Mouse (Mus musculus) cerebellum, adult 8-10 months (tissue): ENCODE results near the gene Col4a4.
A peak's percentile ranks its signal among the peaks of the same experiment; 100 is the strongest.

ENCODE experiments used
- DNase-seq: peaks from one replicate; pipeline ENCODE4 v3.0.0; 2022

Gene Col4a4

GRCm38 (mm10) chr1:82577339-82577738 is 9.3 kb downstream of the Col4a4 start:
- DNase-seq, result no peak

GRCm38 (mm10) chr1:82576182-82576581 is 10.5 kb downstream of the Col4a4 start:
- DNase-seq, result no peak

DNA sequence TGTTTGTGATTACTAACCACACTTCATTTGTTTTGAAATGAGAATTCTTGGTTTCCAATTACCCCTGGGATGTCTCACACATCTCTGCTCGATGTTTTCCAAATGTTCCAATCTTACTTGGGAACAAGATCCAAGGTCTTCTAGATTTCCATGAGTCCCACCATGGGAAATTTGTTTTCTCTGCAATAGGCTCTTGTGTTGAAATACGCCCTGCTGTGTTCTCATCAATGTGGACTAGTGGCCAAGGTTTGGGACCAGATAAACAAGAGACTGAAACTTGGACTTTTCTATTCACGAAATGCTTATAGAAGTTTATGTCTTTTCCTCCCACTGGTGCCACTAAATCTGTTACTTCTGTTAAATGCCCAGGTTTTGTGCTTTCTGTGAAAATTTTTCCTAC is 11.0 kb downstream of the Col4a4 start:
- no peak for DNase-seq

GRCm38 (mm10) chr1:82571758-82572157 is 14.9 kb downstream of the Col4a4 start:
- no peak for DNase-seq

- DNase-seq, result no peak
Measured at GRCm38 (mm10) chr1:82569405-82569804, 17.2 kb downstream of the Col4a4 start.

- no peak for DNase-seq
Measured at GRCm38 (mm10) chr1:82560223-82560622, 26.4 kb downstream of the Col4a4 start.

- no peak for DNase-seq
Measured at GRCm38 (mm10) chr1:82554889-82555288, 31.8 kb downstream of the Col4a4 start.

- peak; percentile 8 for DNase-seq
Measured at GRCm38 (mm10) chr1:82554443-82554850, 32.2 kb downstream of the Col4a4 start.

GRCm38 (mm10) chr1:82545199-82545960 is 41.3 kb downstream of the Col4a4 start:
- DNase-seq, result no peak

- DNase-seq, result no peak
Measured at GRCm38 (mm10) chr1:82544419-82545185, 42.0 kb downstream of the Col4a4 start.

DNA sequence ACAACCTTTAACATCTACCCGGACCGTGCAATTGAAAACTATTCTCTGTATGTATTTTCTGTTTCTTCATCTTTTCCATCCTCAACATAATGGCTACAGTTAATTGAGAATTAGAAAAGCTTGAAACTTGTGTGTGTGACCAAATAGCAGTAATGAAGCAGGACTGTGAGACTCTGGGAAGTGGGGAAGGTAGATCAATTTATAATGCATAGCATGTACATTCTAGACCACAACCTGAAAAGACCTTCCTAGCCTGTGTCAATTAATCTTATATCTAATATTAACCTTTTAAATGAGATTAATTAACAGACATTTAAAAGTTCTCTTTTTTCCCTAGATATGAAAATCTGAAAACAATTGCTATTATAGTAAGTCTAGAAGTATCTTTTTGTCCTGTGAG is 42.7 kb downstream of the Col4a4 start:
- DNase-seq, result no peak

DNA sequence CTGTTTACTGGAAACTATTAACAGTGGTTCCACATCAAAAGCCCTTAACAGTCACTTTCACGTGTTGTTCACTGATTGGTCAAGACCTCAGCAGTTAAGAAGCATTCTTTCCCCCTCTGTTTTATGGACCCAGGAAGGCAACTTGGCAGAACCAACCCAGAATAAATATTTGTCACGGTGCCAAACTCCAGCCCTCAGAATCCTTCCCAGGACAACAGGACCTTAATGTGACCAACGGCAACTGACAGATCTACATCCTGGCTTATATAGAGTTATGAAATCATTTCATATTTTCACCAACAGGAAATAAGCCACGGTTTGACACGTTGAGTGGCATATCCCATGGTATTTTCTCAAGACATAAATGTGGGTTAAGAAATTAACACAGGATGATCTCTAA is 46.6 kb downstream of the Col4a4 start:
- DNase-seq, result no peak

GRCm38 (mm10) chr1:82537848-82538247 is 48.8 kb downstream of the Col4a4 start:
- no peak for DNase-seq

DNA sequence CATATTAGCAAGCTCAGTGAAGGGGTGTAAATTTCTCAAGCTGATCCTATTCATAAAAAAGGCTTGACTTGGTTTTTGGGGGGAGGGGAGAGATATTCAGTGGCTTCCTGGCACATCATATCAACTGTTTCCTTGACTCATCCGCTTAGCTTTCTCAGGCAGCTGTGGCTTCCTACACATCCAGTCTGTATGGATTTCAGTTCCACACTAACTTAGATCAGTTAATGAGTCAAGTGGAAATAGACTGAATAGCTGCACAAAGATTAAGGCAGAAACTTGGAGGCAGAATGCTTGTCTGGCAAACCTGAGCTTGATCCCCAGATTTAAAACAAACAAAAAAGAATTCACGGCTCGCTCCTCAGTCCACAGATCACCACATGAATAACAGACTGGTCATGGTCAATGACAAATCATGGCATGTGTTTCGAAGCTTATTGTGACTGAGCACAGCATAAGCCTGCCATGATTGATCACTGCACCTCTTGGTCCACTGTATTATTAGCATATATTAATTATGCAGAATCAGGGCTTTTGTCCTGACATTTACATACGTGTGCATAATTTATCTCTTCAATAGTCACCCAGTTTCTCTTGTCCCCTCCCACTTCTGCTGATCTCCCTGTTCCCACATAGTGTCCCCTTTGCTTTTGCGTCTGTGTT is 50.0 kb downstream of the Col4a4 start:
- no peak for DNase-seq

DNA sequence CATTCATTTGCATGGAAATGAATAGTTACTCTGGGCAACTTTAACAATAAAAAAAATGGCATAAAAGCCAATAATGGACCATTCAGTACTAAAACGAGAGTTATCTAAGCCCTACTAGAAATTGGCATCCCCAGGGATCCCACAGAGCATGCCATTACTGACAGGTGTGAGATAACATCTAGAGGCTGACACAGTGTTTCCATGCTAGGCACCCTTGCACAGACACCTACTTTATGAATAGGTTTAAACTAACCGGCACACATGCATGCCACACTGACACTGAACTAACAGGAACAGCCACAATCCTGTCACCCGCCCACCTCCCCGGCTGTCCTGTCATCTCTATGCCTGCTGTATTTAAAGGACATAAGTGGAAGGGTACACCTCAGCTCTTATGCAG is 58.7 kb downstream of the Col4a4 start:
- DNase-seq, result no peak

GRCm38 (mm10) chr1:82491954-82492353 is 94.7 kb downstream of the Col4a4 start:
- DNase-seq, result no peak

- DNase-seq, result no peak
Measured at GRCm38 (mm10) chr1:82486371-82486770, 100.3 kb downstream of the Col4a4 start.

GRCm38 (mm10) chr1:82482371-82482770 is 104.3 kb downstream of the Col4a4 start:
- no peak for DNase-seq

DNA sequence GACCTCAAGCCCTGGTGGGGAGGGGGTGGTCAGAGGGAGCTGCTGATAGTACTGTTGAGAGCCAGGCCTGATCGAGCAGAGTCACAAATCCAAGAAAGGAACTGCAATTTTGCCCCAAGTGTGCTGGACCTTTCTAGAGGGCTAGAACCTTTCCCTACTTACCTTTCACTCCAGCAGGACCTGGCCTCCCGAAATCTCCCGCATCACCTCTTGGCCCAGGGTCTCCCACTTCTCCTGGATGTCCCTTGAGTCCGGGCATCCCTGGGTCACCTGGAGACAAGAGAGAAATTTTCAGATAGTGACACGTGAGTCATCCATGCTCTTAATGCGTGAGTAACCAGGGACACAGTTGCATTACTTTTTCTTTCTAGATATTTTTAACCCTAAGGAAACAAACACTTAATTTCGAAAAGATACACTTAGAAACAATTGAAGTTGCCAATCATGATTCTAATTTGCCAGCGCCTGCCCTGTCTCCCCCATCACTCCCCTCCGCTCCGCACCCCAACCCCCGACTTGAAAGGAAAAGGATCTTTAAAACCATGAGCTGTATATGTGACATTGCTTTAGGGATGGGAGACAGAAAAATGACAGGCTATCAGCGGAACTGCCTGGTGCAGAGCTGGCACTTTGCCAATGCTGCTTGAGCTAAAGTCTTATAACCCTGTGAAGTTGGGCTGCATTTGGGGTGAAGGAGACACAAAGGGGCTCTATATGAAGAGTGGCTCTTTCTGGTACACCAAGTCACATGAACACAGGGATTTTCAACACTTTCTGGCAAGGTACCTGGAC is 106.8 kb downstream of the Col4a4 start:
- no peak for DNase-seq

GRCm38 (mm10) chr1:82476746-82477145 is 109.9 kb downstream of the Col4a4 start:
- no peak for DNase-seq

GRCm38 (mm10) chr1:82476256-82476655 is 110.4 kb downstream of the Col4a4 start:
- DNase-seq, result peak; percentile 11

GRCm38 (mm10) chr1:82475821-82476220 is 110.8 kb downstream of the Col4a4 start:
- no peak for DNase-seq

DNA sequence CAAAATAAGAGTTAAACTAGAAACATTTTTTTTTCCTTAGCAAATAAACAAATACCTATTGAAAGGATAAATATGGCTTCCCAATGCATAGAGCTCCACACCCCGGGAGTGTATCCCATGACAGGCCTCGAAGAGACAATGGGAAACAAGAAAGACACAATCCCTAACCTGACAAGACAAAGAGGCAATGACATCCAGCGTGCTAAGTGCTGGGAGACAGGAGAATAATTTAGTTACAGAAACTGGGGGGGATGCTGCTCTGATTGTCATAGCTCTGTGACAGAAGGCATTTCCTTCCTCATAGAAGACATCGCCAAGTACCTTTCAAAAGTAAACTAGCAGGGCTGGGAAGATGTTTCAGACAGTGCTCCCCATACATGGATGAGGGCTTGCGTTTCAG is 111.4 kb downstream of the Col4a4 start:
- DNase-seq, result no peak
